Mouse (Mus musculus) kidney, adult 2 months (tissue): ENCODE data around the gene Gm4498. TPM values are rescaled to one million over a fixed set of nuclear protein-coding genes. Genes with fewer than 3 reads are reported as not detected.
"Not testable (repeated sequence)": the region's sequence is repeated elsewhere in the genome, so short reads cannot be mapped to it uniquely, and the experiment has no call there.

ENCODE experiments used
- DNase-seq: peaks from one replicate; pipeline ENCODE4 v3.0.0; 2021
- H3K27ac ChIP-seq: fragments of 200-500 bp; 2 replicates; pipeline ENCODE4 v1.5.1; 2012; ENCODE audit warnings: low read depth, low read length, control low read depth, inconsistent platforms; ENCODE audit not compliant: insufficient read depth
- H3K27me3 ChIP-seq: fragments of 200-500 bp; replicated peaks from 2 replicates; pipeline ENCODE4 v1.6.1; 2012; ENCODE audit warnings: mild to moderate bottlenecking, moderate library complexity, low read length, inconsistent platforms; ENCODE audit not compliant: control insufficient read depth, insufficient read depth
- H3K36me3 ChIP-seq: fragments of 200-500 bp; 2 replicates; pipeline ENCODE4 v1.6.1; 2012; ENCODE audit warnings: mild to moderate bottlenecking, moderate library complexity, low read length, inconsistent platforms; ENCODE audit not compliant: control insufficient read depth, insufficient read depth
- H3K4me1 ChIP-seq: fragments of 200-500 bp; 2 replicates; pipeline ENCODE4 v1.6.1; 2011; ENCODE audit warnings: low read length; ENCODE audit not compliant: control insufficient read depth, insufficient read depth
- H3K4me3 ChIP-seq: fragments of 200-500 bp; 2 replicates; pipeline ENCODE4 v1.5.1; 2011; ENCODE audit warnings: mild to moderate bottlenecking, low read depth, low read length, control low read depth; ENCODE audit not compliant: insufficient read depth
- WGBS: fragments of 180-500 bp; shearing (Covaris S2); methylation state at CpG from one replicate; pipeline ENCODE4 v1.1.7; 2018; 5-methylcytosine and 5-hydroxymethylcytosine counted together
- polyA plus RNA-seq: library from polyadenylated mRNA; depleted of rRNA; stranded (reverse); fragments of >200 nt; gene quantifications from 2 replicates; pipeline ENCODE4 v1.2.3, GENCODE M21; 2012; rRNA removed

The Gm4498 gene
- polyA plus RNA-seq, result not detected in 2 replicates

DNA sequence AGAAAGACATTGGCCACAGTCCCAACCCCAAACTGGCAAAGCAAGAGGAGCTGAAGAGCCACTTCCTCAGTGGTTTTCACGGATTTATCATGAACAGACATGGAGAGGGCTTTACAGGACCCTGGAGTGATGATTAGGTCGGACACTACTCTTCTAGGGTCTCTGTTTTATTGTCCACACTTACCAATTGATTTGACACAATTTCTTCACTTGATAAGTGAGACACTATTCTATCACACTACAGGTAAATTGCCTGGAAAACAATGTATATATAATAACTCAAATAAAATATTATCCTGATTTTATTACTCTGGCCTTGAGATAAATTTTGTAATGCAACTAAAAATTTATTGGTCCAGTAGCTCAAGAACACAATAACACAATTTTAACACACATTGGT is at the start of gene Gm4498:
Gene Gm4498 (minus strand): TSS at position 101 of the 400 bp plus-strand sequence.
- H3K4me1 ChIP-seq, DNase-seq, H3K4me3 ChIP-seq, H3K36me3 ChIP-seq, H3K27ac ChIP-seq, H3K27me3 ChIP-seq: not testable (repeated sequence)
- WGBS, result no CpG with 5 or more reads among the region's 2 CpGs

DNA sequence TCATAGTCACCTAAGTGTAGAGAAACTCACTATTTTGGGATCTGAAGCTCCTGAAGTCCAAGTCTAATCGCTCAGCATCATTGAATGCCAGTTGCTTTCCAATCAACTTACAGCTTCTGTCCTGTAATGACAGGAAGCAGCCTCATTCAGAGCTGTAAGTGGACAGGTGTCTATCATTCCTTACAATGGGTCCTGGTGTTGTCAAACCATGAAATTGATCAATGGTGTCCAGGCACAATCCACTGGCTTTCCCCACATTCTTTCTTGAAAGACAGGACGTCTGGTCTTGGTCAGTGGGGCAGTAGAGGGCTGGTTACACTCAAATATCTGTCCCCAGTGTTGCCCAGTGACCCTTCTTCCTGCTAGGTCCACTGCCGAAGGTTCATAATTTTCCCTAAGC is 29.1 kb upstream of the Gm4498 start, which contains the start of gene Gm5890:
Gene Gm5890 (minus strand): TSS at position 101 of the 400 bp plus-strand sequence.
- no CpG with 5 or more reads among the region's 3 CpGs for WGBS
- H3K27me3 ChIP-seq, H3K27ac ChIP-seq, H3K4me3 ChIP-seq, H3K36me3 ChIP-seq, DNase-seq, H3K4me1 ChIP-seq: not testable (repeated sequence)

DNA sequence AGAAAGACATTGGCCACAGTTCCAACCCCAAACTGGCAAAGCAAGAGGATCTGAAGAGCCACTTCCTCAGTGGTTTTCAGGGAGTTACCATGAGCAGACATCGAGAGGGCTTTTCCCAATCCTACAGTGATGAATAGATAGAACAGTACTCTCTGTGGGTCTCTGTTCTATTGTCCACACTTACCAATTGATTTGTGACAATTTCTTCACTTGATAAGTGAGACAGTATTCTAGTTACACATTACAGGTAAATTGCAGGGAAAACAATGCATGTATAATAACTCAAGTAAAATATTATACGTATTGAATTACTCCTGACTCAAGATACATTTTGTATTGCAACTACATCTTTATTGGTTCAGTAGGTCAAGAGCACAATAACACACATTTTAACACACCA is 28.1 kb downstream of the Gm4498 start, which contains the start of gene Gm6164:
Gene Gm6164 (minus strand): TSS at position 101 of the 400 bp plus-strand sequence.
- H3K27ac ChIP-seq, result not testable (repeated sequence)

DNA sequence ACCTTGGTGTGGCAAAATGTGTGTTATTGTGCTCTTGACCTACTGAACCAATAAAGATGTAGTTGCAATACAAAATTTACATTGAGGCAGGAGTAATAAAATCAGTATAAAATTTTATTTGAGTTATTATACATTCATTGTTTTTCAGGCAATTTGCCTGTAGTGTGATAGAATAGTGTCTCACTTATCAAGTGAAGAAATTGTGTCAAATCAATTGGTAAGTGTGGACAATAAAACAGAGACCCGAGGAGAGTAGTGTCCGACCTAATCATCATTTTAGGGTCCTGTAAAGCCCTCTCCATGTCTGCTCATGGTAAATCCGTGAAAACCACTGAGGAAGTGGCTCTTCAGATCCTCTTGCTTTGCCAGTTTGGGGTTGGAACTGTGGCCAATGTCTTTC is 40.2 kb downstream of the Gm4498 start, which contains the start of gene Vmn1r95:
Gene Vmn1r95 (plus strand): TSS at position 301 of the 400 bp plus-strand sequence.
- H3K27ac ChIP-seq, H3K36me3 ChIP-seq, H3K4me1 ChIP-seq, DNase-seq, H3K4me3 ChIP-seq, H3K27me3 ChIP-seq: not testable (repeated sequence)
- no CpG with 5 or more reads among the region's 3 CpGs for whole genome bisulfite sequencing

More for the DNA sequence above, 28.1 kb downstream of the Gm4498 start, which contains the start of gene Gm6164:
- WGBS, result no CpG with 5 or more reads among the region's 2 CpGs
- DNase-seq, H3K27me3 ChIP-seq, H3K4me3 ChIP-seq, H3K4me1 ChIP-seq, H3K36me3 ChIP-seq: not testable (repeated sequence)

Other genes with a start within 250 kb of the Gm4498 start
- gene Nlrp9b, start 242.4 kb downstream of the Gm4498 start, polyA plus RNA-seq, result not detected in 2 replicates
- gene Vmn1r91, start 134.1 kb downstream of the Gm4498 start, polyA plus RNA-seq, result not detected in 2 replicates
- gene Gm16442, start 111.2 kb downstream of the Gm4498 start, polyA plus RNA-seq, result not detected in 2 replicates
- not detected in 2 replicates for gene Vmn1r93, start 94.7 kb downstream of the Gm4498 start, polyA plus RNA-seq
- not detected in 2 replicates for gene Vmn1r94, start 65.5 kb downstream of the Gm4498 start, polyA plus RNA-seq
- not detected in 2 replicates for gene Vmn1r95, start 40.1 kb downstream of the Gm4498 start, polyA plus RNA-seq
- not detected in 2 replicates for gene Gm6164, start 28.2 kb downstream of the Gm4498 start, polyA plus RNA-seq
- not detected in 2 replicates for gene Gm5890, start 29.0 kb upstream of the Gm4498 start, polyA plus RNA-seq
- gene Gm4133, start 100.2 kb upstream of the Gm4498 start, polyA plus RNA-seq, result not detected in 2 replicates
- gene Gm5728, start 141.6 kb upstream of the Gm4498 start, polyA plus RNA-seq, result not detected in 2 replicates
- not detected in 2 replicates for gene Vmn1r100, start 184.1 kb upstream of the Gm4498 start, polyA plus RNA-seq
- gene Vmn1r101, start 208.8 kb upstream of the Gm4498 start, polyA plus RNA-seq, result not detected in 2 replicates
- gene Gm10670, start 241.1 kb upstream of the Gm4498 start, polyA plus RNA-seq, result not detected in 2 replicates